Mouse (Mus musculus): ENCODE measurements around the gene Caprin2.
"Not testable (repeated sequence)": the region's sequence is repeated elsewhere in the genome, so short reads cannot be mapped to it uniquely, and the experiment has no call there.

Caprin2 gene

GRCm38 (mm10) chr6:148895773-148896506, at the start of gene Caprin2:
TSS of gene Caprin2 (minus strand) at chr6:148896237.
- DNase-seq (ENCODE audit: low spot score) = peak; percentile 93

- DNase-seq (ENCODE audit: low spot score) = peak; percentile 68
Measured at GRCm38 (mm10) chr6:148944767-148945508, 48.9 kb upstream of the Caprin2 start.

GRCm38 (mm10) chr6:148944344-148944766, 48.3 kb upstream of the Caprin2 start:
- DNase-seq (ENCODE audit: low spot score) = no peak

GRCm38 (mm10) chr6:148943695-148944094, 47.7 kb upstream of the Caprin2 start:
- DNase-seq (ENCODE audit: low spot score) = no peak

- no peak for DNase-seq (ENCODE audit: low spot score)
Measured at GRCm38 (mm10) chr6:148942406-148942805, 46.4 kb upstream of the Caprin2 start.

- no peak for DNase-seq (ENCODE audit: low spot score)
Measured at GRCm38 (mm10) chr6:148941880-148942279, 45.8 kb upstream of the Caprin2 start.

- DNase-seq (ENCODE audit: low spot score) = not testable (repeated sequence)
Measured at GRCm38 (mm10) chr6:148940383-148940782, 44.3 kb upstream of the Caprin2 start.

- DNase-seq (ENCODE audit: low spot score) = no peak
Measured at GRCm38 (mm10) chr6:148937693-148938092, 41.7 kb upstream of the Caprin2 start.

- no peak for DNase-seq (ENCODE audit: low spot score)
Measured at GRCm38 (mm10) chr6:148934961-148935590, 39.0 kb upstream of the Caprin2 start.

GRCm38 (mm10) chr6:148931281-148931680, 35.2 kb upstream of the Caprin2 start:
- DNase-seq (ENCODE audit: low spot score) = no peak

GRCm38 (mm10) chr6:148918841-148919398, 22.9 kb upstream of the Caprin2 start:
- DNase-seq (ENCODE audit: low spot score) = no peak

- no peak for DNase-seq (ENCODE audit: low spot score)
Measured at GRCm38 (mm10) chr6:148917672-148918071, 21.6 kb upstream of the Caprin2 start.

GRCm38 (mm10) chr6:148916817-148917216, 20.8 kb upstream of the Caprin2 start:
- peak; percentile 42 for DNase-seq (ENCODE audit: low spot score)

GRCm38 (mm10) chr6:148913938-148914337, 17.9 kb upstream of the Caprin2 start:
- peak; percentile 76 for DNase-seq (ENCODE audit: low spot score)

- DNase-seq (ENCODE audit: low spot score) = not testable (repeated sequence)
Measured at GRCm38 (mm10) chr6:148911906-148912305, 15.9 kb upstream of the Caprin2 start.

GRCm38 (mm10) chr6:148906958-148907357, 10.9 kb upstream of the Caprin2 start:
- no peak for DNase-seq (ENCODE audit: low spot score)

- no peak for DNase-seq (ENCODE audit: low spot score)
Measured at GRCm38 (mm10) chr6:148902728-148903127, 6.7 kb upstream of the Caprin2 start.

- DNase-seq (ENCODE audit: low spot score) = no peak
Measured at GRCm38 (mm10) chr6:148896507-148896851, 442 bp upstream of the Caprin2 start.

- DNase-seq (ENCODE audit: low spot score) = peak; percentile 34
Measured at GRCm38 (mm10) chr6:148894888-148895772, 907 bp downstream of the Caprin2 start.

GRCm38 (mm10) chr6:148873911-148874310, 22.1 kb downstream of the Caprin2 start:
- no peak for DNase-seq (ENCODE audit: low spot score)

- DNase-seq (ENCODE audit: low spot score) = no peak
Measured at GRCm38 (mm10) chr6:148845629-148846028, 50.4 kb downstream of the Caprin2 start.

- no peak for DNase-seq (ENCODE audit: low spot score)
Measured at GRCm38 (mm10) chr6:148841760-148842159, 54.3 kb downstream of the Caprin2 start.

All from MN1 (cell line).